In genomic region chr15:97596514-97597081, GRCm38 (mm10) we compare ENCODE assay signal across 12 mouse cellular contexts.
"Had no signal": no experiment of that assay in that cellular context is flagged by ENCODE, and none has a peak within 500 bp of the region (broad histone marks: within the 10 kb centered on the region; RNA-seq: fewer than 3 reads in every experiment).

No protein-coding gene starts in this region.

- DNase-seq: kidney, adult 2 months; kidney, postnatal 36 days; layer of hippocampus, adult 9-11 months; layer of hippocampus, postnatal 36 days; lung, adult 18-20 months; right cerebral cortex, adult 18-20 months; right cerebral cortex, postnatal 25 days; thymus, adult 18-20 months; thymus, postnatal 14 days had no signal

- H3K36me3 ChIP-seq: limb, embryonic 12.5 days; midbrain, embryonic 12.5 days had no signal

- H3K4me3 ChIP-seq: limb, embryonic 12.5 days; midbrain, embryonic 12.5 days had no signal

- H3K9ac ChIP-seq: limb, embryonic 12.5 days; liver, embryonic 14.5 days; midbrain, embryonic 12.5 days had no signal

- H3K9me3 ChIP-seq: limb, embryonic 12.5 days; midbrain, embryonic 12.5 days had no signal

- H3K4me2 ChIP-seq: limb, embryonic 12.5 days; midbrain, embryonic 12.5 days had no signal

- H3K27ac ChIP-seq: limb, embryonic 12.5 days; liver, embryonic 14.5 days; midbrain, embryonic 12.5 days had no signal

- H3K27me3 ChIP-seq: limb, embryonic 12.5 days; midbrain, embryonic 12.5 days had no signal
